Mouse (Mus musculus) liver, embryonic 15.5 days (tissue): ENCODE data around the gene Olfr71. TPM values are rescaled to one million over a fixed set of nuclear protein-coding genes. Genes with fewer than 3 reads are reported as not detected.

ENCODE experiments used
- ATAC-seq: fragments of 200-750 bp; cut with Nextera tagmentation; 2 replicates; pipeline ENCODE4 v1.8.0; 2017; ENCODE audit warnings: moderate number of reproducible peaks, mild to moderate bottlenecking, moderate library complexity; ENCODE audit not compliant: insufficient read depth
- H3K27ac ChIP-seq: fragments of 300-500 bp; sonication (generic); replicated peaks from 2 replicates; pipeline ENCODE4 v1.5.1; 2015; ENCODE audit warnings: mild to moderate bottlenecking, inconsistent platforms
- H3K27me3 ChIP-seq: fragments of 300-500 bp; sonication (generic); 2 replicates; pipeline ENCODE4 v1.6.1; 2015; ENCODE audit warnings: mild to moderate bottlenecking, inconsistent platforms
- H3K36me3 ChIP-seq: fragments of 300-500 bp; sonication (generic); replicated peaks from 2 replicates; pipeline ENCODE4 v1.6.1; 2015; ENCODE audit warnings: moderate library complexity, mild to moderate bottlenecking, inconsistent platforms
- H3K4me1 ChIP-seq: fragments of 300-500 bp; sonication (generic); replicated peaks from 2 replicates; pipeline ENCODE4 v1.6.1; 2015; ENCODE audit warnings: inconsistent platforms
- H3K4me2 ChIP-seq: fragments of 300-500 bp; sonication (generic); 2 replicates; pipeline ENCODE4 v1.6.1; 2015; ENCODE audit warnings: moderate library complexity, mild to moderate bottlenecking, inconsistent platforms
- H3K4me3 ChIP-seq: fragments of 300-500 bp; sonication (generic); replicated peaks from 2 replicates; pipeline ENCODE4 v1.5.1; 2015; ENCODE audit warnings: mild to moderate bottlenecking, inconsistent platforms
- H3K9ac ChIP-seq: fragments of 300-500 bp; sonication (generic); 2 replicates; pipeline ENCODE4 v1.6.1; 2015; ENCODE audit warnings: moderate library complexity, mild to moderate bottlenecking, inconsistent platforms
- H3K9me3 ChIP-seq: fragments of 300-500 bp; sonication (generic); replicated peaks from 2 replicates; pipeline ENCODE4 v1.6.1; 2016; ENCODE audit warnings: inconsistent platforms
- WGBS: fragments of 180-500 bp; shearing (Covaris S2); methylation state at CpG from one replicate; pipeline ENCODE4 v1.1.7; 2015; ENCODE audit warnings: mixed read lengths; ENCODE audit not compliant: insufficient replicate concordance; 5-methylcytosine and 5-hydroxymethylcytosine counted together
- polyA plus RNA-seq: library from polyadenylated mRNA; unstranded; fragments of >200 nt; fragmentation: Nextera tagmentation; extraction: Ambion mirVana; gene quantifications from 2 replicates; pipeline ENCODE4 v1.2.1, GENCODE M21; 2015

Gene Olfr71
- polyA plus RNA-seq, 1 experiment from 2014 or later, result not detected

GRCm38 (mm10) chr4:43655656-43656338 lies 54.3 kb downstream of the Olfr71 start:
- peak overlapping the region; percentile 79 for H3K27ac ChIP-seq
- H3K9me3 ChIP-seq, result no peaks in the 10 kb centered on the region
- peak overlapping the region; percentile 91 for H3K4me3 ChIP-seq
- peaks cover 32% of the 10 kb centered on the region for H3K4me1 ChIP-seq
- 10% methylated on average over 34 of the region's 34 CpGs for WGBS
- H3K36me3 ChIP-seq, result no peaks in the 10 kb centered on the region
- H3K9ac ChIP-seq, result peak overlapping the region; percentile 89
- peaks cover 19% of the 10 kb centered on the region for H3K27me3 ChIP-seq
- H3K4me2 ChIP-seq, result peak overlapping the region; percentile 91
- ATAC-seq, result peak; percentile 30

Other genes starting within 250 kb of the Olfr71 start
- gene Sit1, start 226.5 kb downstream of the Olfr71 start, polyA plus RNA-seq, result 0.07 and 0.18 TPM in 2 replicates
- gene Ccdc107, start 217.4 kb downstream of the Olfr71 start, polyA plus RNA-seq, result 33.5 and 34.2 TPM in 2 replicates
- 34.5 and 38.2 TPM in 2 replicates for gene Arhgef39, start 210.6 kb downstream of the Olfr71 start, polyA plus RNA-seq
- gene Car9, start 203.3 kb downstream of the Olfr71 start, polyA plus RNA-seq, result 1.3 and 1.9 TPM in 2 replicates
- gene Tpm2, start 186.5 kb downstream of the Olfr71 start, polyA plus RNA-seq, result 34.1 and 47.4 TPM in 2 replicates
- gene Creb3, start 147.9 kb downstream of the Olfr71 start, polyA plus RNA-seq, result 22.3 and 24.9 TPM in 2 replicates
- gene Tln1, start 147.6 kb downstream of the Olfr71 start, polyA plus RNA-seq, result 37.5 and 40.3 TPM in 2 replicates
- gene Rgp1, start 131.5 kb downstream of the Olfr71 start, polyA plus RNA-seq, result 13.6 and 15.7 TPM in 2 replicates
- gene Gba2, start 131.4 kb downstream of the Olfr71 start, polyA plus RNA-seq, result 16.7 and 18.8 TPM in 2 replicates
- gene Msmp, start 125.8 kb downstream of the Olfr71 start, polyA plus RNA-seq, result 0.58 TPM in 1 of 2 replicates, not detected in the other
- gene Npr2, start 78.3 kb downstream of the Olfr71 start, polyA plus RNA-seq, result 0.70 and 0.88 TPM in 2 replicates
- not detected in 2 replicates for gene Spag8, start 56.7 kb downstream of the Olfr71 start, polyA plus RNA-seq
- gene Hint2, start 53.8 kb downstream of the Olfr71 start, polyA plus RNA-seq, result 62.9 and 69.4 TPM in 2 replicates
- gene Tmem8b, start 41.3 kb downstream of the Olfr71 start, polyA plus RNA-seq, result 0.15 and 0.20 TPM in 2 replicates
- 0.81 and 1.1 TPM in 2 replicates for gene Fam221b, start 41.1 kb downstream of the Olfr71 start, polyA plus RNA-seq
- gene Olfr70, start 9.4 kb downstream of the Olfr71 start, polyA plus RNA-seq, result not detected in 2 replicates
- gene Hrct1, start 16.9 kb upstream of the Olfr71 start, polyA plus RNA-seq, result 0.10 and 0.20 TPM in 2 replicates
- gene Spaar, start 19.8 kb upstream of the Olfr71 start, polyA plus RNA-seq, result 0.02 TPM in 1 of 2 replicates, not detected in the other
- gene Olfr159, start 60.8 kb upstream of the Olfr71 start, polyA plus RNA-seq, result not detected in 2 replicates
- not detected in 2 replicates for gene Olfr156, start 113.6 kb upstream of the Olfr71 start, polyA plus RNA-seq
- not detected in 2 replicates for gene Olfr157, start 129.9 kb upstream of the Olfr71 start, polyA plus RNA-seq
- not detected in 2 replicates for gene Olfr155, start 141.3 kb upstream of the Olfr71 start, polyA plus RNA-seq
- 1.8 and 2.4 TPM in 2 replicates for gene Reck, start 165.3 kb upstream of the Olfr71 start, polyA plus RNA-seq
- 51.3 and 56.4 TPM in 2 replicates for gene Glipr2, start 247.1 kb upstream of the Olfr71 start, polyA plus RNA-seq